Mouse (Mus musculus): ENCODE measurements around the gene Fhl3. TPM values are rescaled to one million over a fixed set of nuclear protein-coding genes. Genes with fewer than 3 reads are reported as not detected.

Fhl3 gene
- polyA plus RNA-seq, 1 experiment from 2014 or later, result 12.5 TPM

DNA sequence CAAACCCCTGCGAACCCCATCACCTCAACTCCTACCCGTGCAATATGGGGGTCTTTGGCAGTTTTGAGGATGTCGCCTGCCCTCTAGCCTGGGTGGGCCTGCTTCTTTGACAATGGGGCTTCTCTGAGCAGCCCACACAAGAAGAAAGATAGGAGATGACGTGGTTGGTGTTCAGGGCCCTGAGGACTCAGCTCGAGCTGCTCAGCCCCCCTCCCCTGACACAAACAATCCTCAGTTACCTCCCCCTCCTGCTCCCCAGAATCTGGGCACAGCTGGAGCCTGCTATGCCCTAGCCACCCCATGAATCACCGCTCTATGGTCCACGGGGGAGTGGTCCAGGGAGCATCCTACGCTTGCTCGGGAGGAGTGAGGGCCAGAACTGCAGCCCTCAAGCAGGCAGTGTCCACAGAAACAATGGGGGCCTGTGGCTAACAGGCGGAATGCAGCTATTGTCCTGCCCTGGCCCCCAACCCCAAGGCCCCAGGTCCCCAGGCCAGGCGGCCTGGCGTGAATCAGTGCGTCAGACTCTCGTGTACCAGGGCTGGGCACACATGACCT lies 32.9 kb upstream of the Fhl3 start:
- 27% methylated on average over 14 of the region's 14 CpGs for WGBS
- no peak overlapping the region for H3K9ac ChIP-seq
- no peak for ATAC-seq (ENCODE audit: insufficient number of reproducible peaks, insufficient read depth, low FRiP score, low TSS enrichment)
- peaks cover 18% of the 10 kb centered on the region for H3K4me1 ChIP-seq
- H3K36me3 ChIP-seq, result no peaks in the 10 kb centered on the region
- no peak overlapping the region for H3K4me2 ChIP-seq (replicated peaks)
- no peak overlapping the region for H3K4me3 ChIP-seq
- H3K27me3 ChIP-seq, result peaks cover 65% of the 10 kb centered on the region
- no peaks in the 10 kb centered on the region for H3K9me3 ChIP-seq
- H3K27ac ChIP-seq, result no peak overlapping the region

DNA sequence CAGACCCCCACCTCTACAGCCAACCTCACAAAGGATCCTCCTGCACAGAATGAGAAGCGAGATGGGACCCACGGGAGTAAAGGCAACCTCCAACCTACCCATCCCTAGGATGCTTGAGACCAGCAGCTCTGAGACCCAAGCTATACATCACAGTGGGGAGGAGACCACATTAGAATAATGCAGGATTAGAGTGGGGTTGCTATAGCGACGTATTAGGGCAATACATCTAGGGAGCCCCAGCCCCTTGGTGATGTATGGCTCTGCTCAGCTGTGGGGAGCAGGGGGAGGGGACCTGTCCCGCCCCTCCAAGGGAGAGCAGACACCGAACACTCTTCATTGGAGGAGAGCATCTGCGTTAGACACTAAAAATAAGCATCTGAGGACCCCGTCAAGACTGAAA lies 32.4 kb upstream of the Fhl3 start:
- peaks cover 23% of the 10 kb centered on the region for H3K4me1 ChIP-seq
- H3K36me3 ChIP-seq, result no peaks in the 10 kb centered on the region
- no peak overlapping the region for H3K4me3 ChIP-seq
- H3K27ac ChIP-seq, result no peak overlapping the region
- H3K27me3 ChIP-seq, result peaks cover 65% of the 10 kb centered on the region
- 0 out of 2 replicates have a peak, but pooled peaks have one; percentile 48 for ATAC-seq (ENCODE audit: insufficient number of reproducible peaks, insufficient read depth, low FRiP score, low TSS enrichment)
- no peak overlapping the region for H3K9ac ChIP-seq
- H3K9me3 ChIP-seq, result no peaks in the 10 kb centered on the region
- H3K4me2 ChIP-seq (replicated peaks), result no peak overlapping the region
- 19% methylated on average over 8 of the region's 8 CpGs for WGBS

DNA sequence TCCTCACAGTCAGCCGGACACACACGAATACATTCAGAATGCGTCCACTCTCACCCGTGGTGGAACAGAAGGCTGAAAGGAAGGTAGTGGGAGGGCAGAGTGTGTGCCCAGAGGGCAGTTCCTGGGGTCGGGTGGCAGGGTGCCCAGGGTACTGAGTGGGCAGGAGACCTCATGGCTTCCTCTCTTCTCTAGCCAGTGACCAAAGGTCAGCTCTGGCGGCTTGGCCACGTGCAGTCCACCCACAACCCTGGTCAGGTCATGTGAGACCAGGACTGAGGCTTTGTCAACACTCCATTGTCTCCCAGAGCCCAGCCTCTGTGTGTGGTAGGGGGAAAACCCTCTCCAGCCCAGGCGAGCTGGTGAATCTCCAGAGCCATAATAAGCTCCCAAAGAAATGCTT lies 30.3 kb upstream of the Fhl3 start:
- H3K27ac ChIP-seq, result no peak overlapping the region
- 65% methylated on average over 8 of the region's 8 CpGs for WGBS
- H3K27me3 ChIP-seq, result peaks cover 48% of the 10 kb centered on the region
- no peak for ATAC-seq (ENCODE audit: insufficient number of reproducible peaks, insufficient read depth, low FRiP score, low TSS enrichment)
- no peak overlapping the region for H3K9ac ChIP-seq
- no peak overlapping the region for H3K4me3 ChIP-seq
- H3K9me3 ChIP-seq, result no peaks in the 10 kb centered on the region
- H3K36me3 ChIP-seq, result no peaks in the 10 kb centered on the region
- peaks cover 31% of the 10 kb centered on the region for H3K4me1 ChIP-seq
- H3K4me2 ChIP-seq (replicated peaks), result no peak overlapping the region

DNA sequence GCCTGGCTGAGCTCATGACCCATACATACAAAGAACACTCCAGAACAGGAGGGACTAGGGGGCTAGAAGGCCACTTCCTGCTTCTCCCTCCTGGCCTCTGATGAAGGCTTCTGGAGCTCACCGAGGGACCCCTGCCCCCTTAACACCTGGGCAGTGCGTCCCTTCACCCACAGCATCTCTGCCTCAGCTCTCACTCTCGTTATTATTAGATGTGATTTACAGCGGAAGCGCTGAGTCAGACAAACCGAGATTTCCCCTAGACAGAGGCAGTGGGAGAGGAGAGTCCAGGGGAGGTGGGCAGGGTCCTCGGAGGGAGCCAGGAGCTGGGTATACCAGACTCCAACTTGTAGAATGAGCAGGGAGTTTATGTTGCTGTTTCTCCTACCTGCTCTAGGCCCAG lies 28.9 kb upstream of the Fhl3 start:
- no peak for ATAC-seq (ENCODE audit: insufficient number of reproducible peaks, insufficient read depth, low FRiP score, low TSS enrichment)
- peaks cover 46% of the 10 kb centered on the region for H3K27me3 ChIP-seq
- H3K4me2 ChIP-seq (replicated peaks), result no peak overlapping the region
- no peaks in the 10 kb centered on the region for H3K9me3 ChIP-seq
- H3K9ac ChIP-seq, result no peak overlapping the region
- WGBS, result 31% methylated on average over 7 of the region's 7 CpGs
- H3K4me3 ChIP-seq, result no peak overlapping the region
- H3K36me3 ChIP-seq, result no peaks in the 10 kb centered on the region
- no peak overlapping the region for H3K27ac ChIP-seq
- peaks cover 31% of the 10 kb centered on the region for H3K4me1 ChIP-seq

DNA sequence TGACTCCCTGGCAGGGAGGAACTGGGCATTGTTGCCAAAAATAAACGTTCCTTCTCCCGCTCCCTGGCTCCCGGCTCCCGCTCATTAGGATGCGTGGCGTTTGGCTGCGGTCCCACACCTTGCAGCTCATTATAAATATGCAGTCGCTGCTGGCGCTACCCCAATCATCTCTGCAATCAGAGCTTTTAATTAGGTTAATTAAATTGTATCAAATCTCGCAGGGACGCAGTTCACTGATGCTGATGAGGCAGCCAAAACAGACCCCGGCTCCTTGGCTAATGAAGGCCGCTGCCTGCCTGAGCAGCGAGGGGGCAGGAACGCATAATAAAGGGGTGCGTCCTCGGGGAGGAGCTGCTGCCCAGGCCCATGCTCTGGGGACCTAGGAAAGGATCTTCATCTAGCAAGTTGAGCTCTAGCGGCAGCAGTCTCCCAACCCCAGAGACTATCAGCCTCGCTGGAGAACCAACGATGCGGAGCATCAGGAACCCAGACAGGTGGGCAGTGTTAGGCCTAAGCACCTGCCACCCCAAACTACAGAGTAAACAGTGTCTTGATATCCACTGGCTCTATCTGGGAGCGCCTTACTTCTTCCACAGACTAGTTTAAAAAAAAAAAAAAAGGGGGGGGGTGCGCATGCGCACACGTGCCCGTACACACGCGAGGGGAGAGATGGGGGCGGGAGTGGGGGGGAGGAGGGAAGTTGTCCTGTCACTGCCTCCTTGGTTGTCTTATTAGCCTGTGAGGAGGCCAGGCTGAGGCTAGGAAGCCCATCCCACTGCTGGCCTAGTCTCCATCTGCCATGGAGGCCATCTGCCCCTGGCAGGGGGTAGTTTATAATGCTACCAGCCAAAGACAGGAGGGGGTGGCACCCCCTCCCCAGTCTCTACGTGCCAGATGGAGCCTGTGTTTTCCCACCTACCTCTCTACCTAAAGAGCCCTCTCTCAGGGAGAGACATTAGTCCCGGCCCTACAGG lies 27.9 kb upstream of the Fhl3 start:
- H3K4me1 ChIP-seq, result peaks cover 30% of the 10 kb centered on the region
- no peaks in the 10 kb centered on the region for H3K9me3 ChIP-seq
- H3K4me2 ChIP-seq (replicated peaks), result peak overlapping the region; percentile 49
- H3K36me3 ChIP-seq, result peaks cover 8% of the 10 kb centered on the region
- H3K27me3 ChIP-seq, result peaks cover 36% of the 10 kb centered on the region
- peak overlapping the region; percentile 19 for H3K4me3 ChIP-seq
- ATAC-seq (ENCODE audit: insufficient number of reproducible peaks, insufficient read depth, low FRiP score, low TSS enrichment), result no peak
- peak overlapping the region; percentile 15; the same call in 1 of the 2 replicates for H3K9ac ChIP-seq
- no peak overlapping the region for H3K27ac ChIP-seq
- 3% methylated on average over 31 of the region's 31 CpGs for WGBS

DNA sequence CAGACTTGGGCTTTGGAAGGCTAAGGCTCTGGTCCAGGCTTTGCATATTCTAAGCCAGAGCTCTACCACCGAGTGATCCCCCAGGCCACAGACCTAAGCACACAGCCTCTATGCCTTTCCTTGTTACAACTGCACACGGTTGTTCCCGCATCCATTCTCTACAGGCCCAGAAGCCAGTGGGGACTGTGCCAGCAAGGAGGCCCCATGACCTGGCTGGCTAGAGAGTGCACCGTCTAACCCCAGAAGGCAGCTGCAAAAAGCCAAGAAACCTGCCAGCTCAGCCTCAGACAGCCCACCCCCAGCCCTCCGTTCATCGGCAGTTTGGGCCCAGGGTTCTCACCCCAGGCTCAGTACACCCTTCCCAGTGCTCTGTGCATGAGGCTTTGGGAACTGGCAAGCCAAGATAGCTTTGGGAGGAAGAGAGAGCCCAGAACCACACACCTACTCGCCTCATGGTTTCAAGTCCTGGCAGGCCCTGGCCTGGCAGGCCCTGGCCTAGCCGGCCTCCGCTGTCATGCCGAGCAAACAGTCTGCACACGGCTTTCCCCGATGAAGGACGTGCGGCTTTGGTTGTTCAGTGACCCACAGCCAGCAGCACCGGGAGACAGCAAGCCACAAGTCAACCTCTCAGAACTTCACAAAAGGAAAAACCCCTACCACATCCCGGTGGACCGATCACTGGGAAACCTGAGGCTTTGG lies 26.0 kb upstream of the Fhl3 start:
- 53% methylated on average over 17 of the region's 17 CpGs for WGBS

DNA sequence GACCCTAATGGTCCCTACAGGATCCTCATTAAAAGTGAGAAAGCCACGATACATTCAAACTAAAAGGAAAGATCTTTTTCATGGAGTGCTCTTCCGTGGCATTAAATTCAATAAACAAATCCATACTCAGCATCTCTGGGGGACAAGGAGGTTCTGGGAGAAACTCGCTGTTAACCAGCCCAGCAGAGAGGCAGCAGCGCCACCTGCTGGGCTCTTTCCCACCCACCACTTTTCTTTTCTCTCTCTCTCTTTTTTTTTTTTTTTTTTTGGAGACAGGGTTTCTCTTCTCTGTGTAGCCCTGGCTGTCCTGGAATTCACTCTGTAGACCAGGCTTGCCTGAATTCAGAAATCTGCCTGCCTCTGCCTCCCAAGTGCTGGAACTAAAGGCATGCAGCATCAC lies 25.5 kb upstream of the Fhl3 start:
- no peaks in the 10 kb centered on the region for H3K9me3 ChIP-seq
- H3K27me3 ChIP-seq, result peaks cover 26% of the 10 kb centered on the region
- no peak overlapping the region for H3K9ac ChIP-seq
- no peak for ATAC-seq (ENCODE audit: insufficient number of reproducible peaks, insufficient read depth, low FRiP score, low TSS enrichment)
- no peak overlapping the region for H3K4me2 ChIP-seq (replicated peaks)
- H3K27ac ChIP-seq, result no peak overlapping the region
- peaks cover 27% of the 10 kb centered on the region for H3K36me3 ChIP-seq
- no peak overlapping the region for H3K4me3 ChIP-seq
- WGBS, result 2% methylated on average over 4 of the region's 4 CpGs
- H3K4me1 ChIP-seq, result peaks cover 27% of the 10 kb centered on the region

More for the DNA sequence above, 26.0 kb upstream of the Fhl3 start:
- Histone ChIP-seq H3K36me3 (peaks cover 22% of the 10 kb centered on the region), H3K4me1 (peaks cover 27% of the 10 kb centered on the region), H3K9ac (no peak overlapping the region), H3K27me3 (peaks cover 26% of the 10 kb centered on the region), H3K4me2 (replicated peaks) (no peak overlapping the region), H3K27ac (no peak overlapping the region), H3K4me3 (no peak overlapping the region), H3K9me3 (no peaks in the 10 kb centered on the region)
- no peak for ATAC-seq (ENCODE audit: insufficient number of reproducible peaks, insufficient read depth, low FRiP score, low TSS enrichment)

DNA sequence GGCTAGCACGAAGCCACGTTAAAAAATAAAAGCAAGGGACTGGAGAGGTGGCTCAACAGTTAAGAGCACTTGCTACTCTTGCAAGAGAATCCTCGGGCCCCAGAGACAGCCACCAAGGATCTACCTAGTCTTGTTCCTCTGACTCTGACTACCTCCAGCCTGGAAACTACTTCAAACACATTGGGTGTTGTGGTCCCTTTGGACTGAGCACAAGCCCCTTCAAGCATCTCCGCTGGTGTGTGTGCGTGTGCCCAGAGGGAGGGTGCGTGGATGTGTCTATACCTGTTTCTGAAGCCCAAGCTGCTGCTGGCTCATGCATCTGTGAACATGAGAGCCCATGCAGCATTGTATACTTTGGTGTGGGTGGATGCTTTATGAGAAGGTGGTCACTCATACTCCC lies 24.5 kb upstream of the Fhl3 start:
- WGBS, result 86% methylated on average over 6 of the region's 6 CpGs
- peaks cover 22% of the 10 kb centered on the region for H3K27me3 ChIP-seq
- no peak for ATAC-seq (ENCODE audit: insufficient number of reproducible peaks, insufficient read depth, low FRiP score, low TSS enrichment)
- H3K27ac ChIP-seq, result no peak overlapping the region
- no peak overlapping the region for H3K9ac ChIP-seq
- H3K4me1 ChIP-seq, result peaks cover 27% of the 10 kb centered on the region
- H3K36me3 ChIP-seq, result peaks cover 34% of the 10 kb centered on the region
- H3K4me2 ChIP-seq (replicated peaks), result no peak overlapping the region
- H3K4me3 ChIP-seq, result no peak overlapping the region
- H3K9me3 ChIP-seq, result no peaks in the 10 kb centered on the region

DNA sequence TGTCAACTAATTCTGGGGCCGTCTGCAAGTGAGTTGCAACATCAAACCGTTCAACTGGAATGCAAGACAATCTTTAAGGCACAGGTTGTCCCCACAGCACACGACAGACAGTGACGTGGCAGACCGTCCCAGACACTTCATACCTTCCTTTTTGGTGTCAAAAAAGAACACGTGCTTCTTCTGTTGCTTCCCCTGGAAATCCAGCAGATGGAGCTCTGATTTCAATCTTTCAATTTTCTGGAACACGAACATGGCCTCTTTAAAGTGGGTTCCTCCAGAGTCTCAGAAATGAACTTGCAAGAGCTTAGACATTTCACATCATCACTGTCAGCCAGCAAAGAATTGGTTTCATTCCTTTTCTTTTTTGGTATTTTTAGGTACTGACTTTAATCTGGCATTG lies 18.2 kb upstream of the Fhl3 start:
- no peak for ATAC-seq (ENCODE audit: insufficient number of reproducible peaks, insufficient read depth, low FRiP score, low TSS enrichment)
- Histone ChIP-seq H3K9me3 (no peaks in the 10 kb centered on the region), H3K4me2 (replicated peaks) (no peak overlapping the region), H3K27ac (no peak overlapping the region), H3K36me3 (peaks cover 68% of the 10 kb centered on the region), H3K4me1 (no peaks in the 10 kb centered on the region), H3K9ac (no peak overlapping the region), H3K27me3 (no peaks in the 10 kb centered on the region), H3K4me3 (no peak overlapping the region)
- WGBS, result 58% methylated on average over 7 of the region's 7 CpGs

DNA sequence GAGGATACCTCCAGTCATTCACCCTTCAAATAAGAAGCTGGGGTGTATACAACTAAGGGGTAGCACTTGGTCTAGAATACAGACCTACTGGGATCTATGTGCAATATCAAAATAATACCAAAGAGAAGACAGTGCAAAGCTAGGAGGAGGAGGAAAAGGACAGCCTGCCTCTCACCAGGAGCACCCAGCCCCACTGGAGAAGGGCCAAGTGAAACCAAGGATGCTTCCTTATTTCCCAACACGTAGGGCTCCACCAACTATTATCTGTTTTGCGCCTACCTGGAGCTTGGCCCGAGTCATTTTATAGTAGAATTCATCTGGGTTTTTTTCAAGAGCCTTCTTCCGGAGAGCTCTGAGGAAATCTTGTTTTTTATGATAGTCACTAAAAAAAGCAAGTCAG lies 17.0 kb upstream of the Fhl3 start:
- Histone ChIP-seq H3K4me1 (no peaks in the 10 kb centered on the region), H3K36me3 (peaks cover 58% of the 10 kb centered on the region), H3K27me3 (no peaks in the 10 kb centered on the region), H3K9ac (no peak overlapping the region), H3K4me2 (replicated peaks) (no peak overlapping the region), H3K4me3 (no peak overlapping the region), H3K27ac (no peak overlapping the region), H3K9me3 (no peaks in the 10 kb centered on the region)
- WGBS, result 96% methylated on average over 4 of the region's 4 CpGs
- no peak for ATAC-seq (ENCODE audit: insufficient number of reproducible peaks, insufficient read depth, low FRiP score, low TSS enrichment)

DNA sequence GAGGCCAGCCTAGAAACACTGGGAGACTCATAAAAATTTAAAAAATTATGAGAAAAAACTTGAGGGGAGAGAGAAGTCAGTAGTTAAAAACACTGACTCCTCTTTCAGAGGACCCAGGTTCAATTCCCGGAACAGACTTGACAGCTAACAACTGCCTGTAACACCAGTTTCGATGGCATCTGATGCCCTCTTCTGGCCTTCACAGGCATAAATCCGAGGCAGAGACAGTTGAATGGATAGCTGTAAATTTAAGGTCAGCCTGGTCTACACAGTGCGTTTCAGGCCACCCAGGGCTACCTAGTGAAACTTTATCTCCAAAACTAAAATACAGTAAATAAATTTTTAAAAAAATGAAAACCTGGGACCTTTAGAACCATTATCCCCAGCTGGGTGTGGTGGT lies 15.5 kb upstream of the Fhl3 start:
- no peaks in the 10 kb centered on the region for H3K27me3 ChIP-seq
- WGBS, result 74% methylated on average over 4 of the region's 4 CpGs
- H3K4me3 ChIP-seq, result no peak overlapping the region
- H3K9ac ChIP-seq, result no peak overlapping the region
- H3K9me3 ChIP-seq, result no peaks in the 10 kb centered on the region
- H3K27ac ChIP-seq, result no peak overlapping the region
- H3K4me2 ChIP-seq (replicated peaks), result no peak overlapping the region
- H3K36me3 ChIP-seq, result peaks cover 53% of the 10 kb centered on the region
- ATAC-seq (ENCODE audit: insufficient number of reproducible peaks, insufficient read depth, low FRiP score, low TSS enrichment), result 0 out of 2 replicates have a peak, but pooled peaks have one; percentile 47
- H3K4me1 ChIP-seq, result no peaks in the 10 kb centered on the region
